Mouse (Mus musculus): Measurements from ENCODE around the gene Gm6509. TPM values are rescaled to one million over a fixed set of nuclear protein-coding genes. Genes with fewer than 3 reads are reported as not detected.

Gm6509 gene
- not detected in 2 replicates for polyA plus RNA-seq (2012)

GRCm38 (mm10) chr5:94623679-94624078, at the start of gene Gm6509:
Gene Gm6509 (plus strand): TSS chr5:94623979.

DNA sequence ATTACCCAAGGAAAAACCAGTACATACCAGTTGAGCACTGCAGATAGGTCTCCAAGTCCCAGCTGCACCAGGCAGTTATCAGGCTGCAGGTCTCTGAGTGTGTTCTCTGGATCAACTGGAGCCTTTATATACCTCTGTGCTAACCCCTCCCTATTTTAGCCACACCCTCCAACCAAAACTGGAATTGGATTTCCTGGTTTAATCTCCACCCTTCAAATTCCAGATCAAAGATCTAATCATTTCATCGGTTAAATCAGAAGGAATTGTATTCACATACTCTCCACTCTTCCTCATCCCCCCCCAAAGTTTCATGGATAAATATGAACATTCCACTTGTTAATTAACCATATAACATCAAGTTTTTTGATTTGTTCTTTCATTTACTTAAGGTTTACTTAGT, 7.5 kb upstream of the Gm6509 start, which contains the start of gene Gm3147:
TSS of gene Gm3147 (minus strand) at position 101 of the 400 bp plus-strand sequence.

GRCm38 (mm10) chr5:94648082-94648481, 24.3 kb downstream of the Gm6509 start, which contains the start of gene Gm6205:
Gene Gm6205 (plus strand): TSS chr5:94648382.

Other genes starting within 250 kb of the Gm6509 start
- not detected in 2 replicates for gene Gm7682, start 178.2 kb upstream of the Gm6509 start, polyA plus RNA-seq (2012)
- not detected in 2 replicates for gene Gm3139, start 97.7 kb upstream of the Gm6509 start, polyA plus RNA-seq (2012)
- gene Gm3147, start 7.6 kb upstream of the Gm6509 start, polyA plus RNA-seq (2012): not detected in 2 replicates
- not detected in 2 replicates for gene Gm6205, start 24.4 kb downstream of the Gm6509 start, polyA plus RNA-seq (2012)
- not detected in 2 replicates for gene Gm3183, start 241.5 kb downstream of the Gm6509 start, polyA plus RNA-seq (2012)